Mouse (Mus musculus) hindbrain, postnatal 0 days (tissue): Measurements from ENCODE around the gene Sfpq. TPM values are rescaled to one million over a fixed set of nuclear protein-coding genes. Genes with fewer than 3 reads are reported as not detected.
A peak's percentile ranks its signal among the peaks of the same experiment; 100 is the strongest.
"Not testable (repeated sequence)": the region's sequence is repeated elsewhere in the genome, so short reads cannot be mapped to it uniquely, and the experiment has no call there.

Experiments
- ATAC-seq: fragments of 200-750 bp; cut with Nextera tagmentation; 2 replicates; pipeline ENCODE4 v1.8.0; 2017; ENCODE audit warnings: mild to moderate bottlenecking, moderate TSS enrichment, moderate library complexity
- DNase-seq: peaks from one replicate; pipeline ENCODE4 v3.0.0-alpha.2; 2015; ENCODE audit warnings: low spot score
- H3K27ac ChIP-seq: fragments of 300-500 bp; sonication (generic); 2 replicates; pipeline ENCODE4 v1.5.1; 2014; ENCODE audit warnings: mild to moderate bottlenecking
- H3K27me3 ChIP-seq: fragments of 300-500 bp; sonication (generic); 2 replicates; pipeline ENCODE4 v1.6.1; 2014; ENCODE audit warnings: low read length, mixed read lengths; ENCODE audit not compliant: insufficient read depth
- H3K36me3 ChIP-seq: fragments of 300-500 bp; sonication (generic); 2 replicates; pipeline ENCODE4 v1.6.1; 2014; ENCODE audit warnings: low read length, mixed read lengths; ENCODE audit not compliant: insufficient read depth
- H3K4me1 ChIP-seq: fragments of 300-500 bp; sonication (generic); 2 replicates; pipeline ENCODE4 v1.6.1; 2014; ENCODE audit warnings: antibody characterized with exemption, low read length, mixed read lengths; ENCODE audit not compliant: insufficient read depth
- H3K4me2 ChIP-seq: fragments of 300-500 bp; sonication (generic); 2 replicates; pipeline ENCODE4 v1.6.1; 2014; ENCODE audit warnings: low read depth, mild to moderate bottlenecking, low read length, moderate library complexity, mixed read lengths
- H3K4me3 ChIP-seq: fragments of 300-500 bp; sonication (generic); 2 replicates; pipeline ENCODE4 v1.5.1; 2014; ENCODE audit warnings: low read length
- H3K9ac ChIP-seq: fragments of 300-500 bp; sonication (generic); replicated peaks from 2 replicates; pipeline ENCODE4 v1.6.1; 2014; ENCODE audit warnings: mild to moderate bottlenecking, low read length, moderate library complexity, mixed read lengths
- H3K9me3 ChIP-seq: fragments of 300-500 bp; sonication (generic); 2 replicates; pipeline ENCODE4 v1.6.1; 2016; ENCODE audit warnings: low read length, mixed read lengths
- CTCF ChIP-seq: IDR thresholded peaks from 2 replicates; pipeline ENCODE4 v1.5.1; 2016; ENCODE audit warnings: antibody characterized with exemption, control low read depth, low read depth
- WGBS: fragments of 180-500 bp; shearing (Covaris S2); extraction: QIAGEN DNeasy Blood & Tissue Kit; methylation state at CpG from one replicate; pipeline ENCODE4 v1.1.7; 2014; 5-methylcytosine and 5-hydroxymethylcytosine counted together
- polyA plus RNA-seq: library from polyadenylated mRNA; unstranded; fragments of >200 nt; fragmentation: Nextera tagmentation; extraction: Ambion mirVana; gene quantifications from 2 replicates; pipeline ENCODE4 v1.2.1, GENCODE M21; 2015
- total RNA-seq: library from RNA; depleted of rRNA; stranded (reverse); fragments of >200 nt; gene quantifications from 2 replicates; pipeline ENCODE4 v1.2.3, GENCODE M21; 2014

Gene Sfpq
- total and polyA plus RNA-seq, 2 experiments from 2014 or later: 63.2 to 132 TPM

GRCm38 (mm10) chr4:126988503-126988902, 32.6 kb upstream of the Sfpq start:
- Histone ChIP-seq H3K36me3 (no peaks in the 10 kb centered on the region), H3K27me3 (no peaks in the 10 kb centered on the region), H3K4me3 (no peak overlapping the region), H3K27ac (no peak overlapping the region), H3K9me3 (no peaks in the 10 kb centered on the region), H3K4me1 (no peaks in the 10 kb centered on the region), H3K9ac (no peak overlapping the region), H3K4me2 (no peak overlapping the region)
- 76% methylated on average over 4 of the region's 4 CpGs for WGBS
- ATAC-seq (no peak), DNase-seq (no peak)
- no peak for TF ChIP-seq CTCF

- DNase-seq: no peak
- no peak for ATAC-seq
- no peak for TF ChIP-seq CTCF
These were observed 30.6 kb upstream of the Sfpq start for GRCm38 (mm10) chr4:126990553-126990952.

GRCm38 (mm10) chr4:126992356-126992755, 28.8 kb upstream of the Sfpq start:
- ATAC-seq (no peak), DNase-seq (no peak)
- Histone ChIP-seq H3K27ac (no peak overlapping the region), H3K36me3 (no peaks in the 10 kb centered on the region), H3K9me3 (no peaks in the 10 kb centered on the region), H3K4me1 (no peaks in the 10 kb centered on the region), H3K4me2 (no peak overlapping the region), H3K9ac (no peak overlapping the region), H3K27me3 (no peaks in the 10 kb centered on the region), H3K4me3 (no peak overlapping the region)
- TF ChIP-seq CTCF: peak; percentile 28
- WGBS: 67% methylated on average over 5 of the region's 5 CpGs

More at GRCm38 (mm10) chr4:126990553-126990952, 30.6 kb upstream of the Sfpq start:
- Histone ChIP-seq H3K4me2 (no peak overlapping the region), H3K4me3 (no peak overlapping the region), H3K9ac (no peak overlapping the region), H3K36me3 (no peaks in the 10 kb centered on the region), H3K9me3 (no peaks in the 10 kb centered on the region), H3K4me1 (no peaks in the 10 kb centered on the region), H3K27me3 (no peaks in the 10 kb centered on the region), H3K27ac (no peak overlapping the region)

- not testable (repeated sequence) for H3K4me1 ChIP-seq, H3K27me3 ChIP-seq, DNase-seq, H3K4me2 ChIP-seq, ATAC-seq, H3K9me3 ChIP-seq, H3K9ac ChIP-seq, H3K36me3 ChIP-seq, H3K27ac ChIP-seq, H3K4me3 ChIP-seq
- WGBS: 97% methylated on average over 16 of the region's 16 CpGs
These were observed 21.8 kb upstream of the Sfpq start for GRCm38 (mm10) chr4:126999372-126999771.

GRCm38 (mm10) chr4:127000601-127001105, 20.5 kb upstream of the Sfpq start:
- Histone ChIP-seq H3K9me3 (no peaks in the 10 kb centered on the region), H3K4me3 (no peak overlapping the region), H3K36me3 (no peaks in the 10 kb centered on the region), H3K27me3 (no peaks in the 10 kb centered on the region), H3K27ac (peak overlapping the region; percentile 26; the same call in 1 of the 2 replicates), H3K4me2 (no peak overlapping the region), H3K4me1 (peaks cover 8% of the 10 kb centered on the region), H3K9ac (no peak overlapping the region)
- TF ChIP-seq CTCF: no peak
- DNase-seq (no peak), ATAC-seq (0 out of 2 replicates have a peak, but pooled peaks have one; percentile 18)
- WGBS: 27% methylated on average over 8 of the region's 8 CpGs

DNA sequence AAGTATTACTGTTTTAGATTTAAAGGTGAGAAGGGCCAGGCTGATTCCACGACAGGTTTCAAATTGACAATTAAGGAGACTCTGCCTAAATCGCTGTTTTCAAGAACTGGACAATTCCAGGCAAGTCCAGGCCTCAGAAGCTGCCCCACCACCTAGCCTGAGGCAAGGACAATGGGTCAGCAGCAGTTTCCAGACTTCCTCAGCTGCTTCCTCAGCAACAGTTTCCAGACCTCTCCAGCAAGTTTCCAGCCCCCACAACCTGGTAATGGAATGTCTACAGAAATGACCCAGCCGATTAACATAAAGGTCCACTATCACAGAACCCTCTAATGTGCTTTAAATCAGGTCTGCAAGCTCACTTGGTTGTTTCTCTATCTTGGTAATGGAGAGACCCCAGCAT, 16.7 kb upstream of the Sfpq start:
- Histone ChIP-seq H3K27ac (peak overlapping the region; percentile 77; the same call in 1 of the 2 replicates), H3K27me3 (no peaks in the 10 kb centered on the region), H3K36me3 (no peaks in the 10 kb centered on the region), H3K9ac (peak overlapping the region; percentile 50; the same call in 1 of the 2 replicates), H3K4me3 (no peak overlapping the region), H3K4me2 (no peak overlapping the region), H3K9me3 (no peaks in the 10 kb centered on the region), H3K4me1 (peaks cover 8% of the 10 kb centered on the region)
- 83% methylated on average over 3 of the region's 3 CpGs for WGBS
- no peak for TF ChIP-seq CTCF
- no peak for ATAC-seq
- no peak for DNase-seq

GRCm38 (mm10) chr4:127005113-127005936, 15.8 kb upstream of the Sfpq start:
- Histone ChIP-seq H3K27ac (peak overlapping the region; percentile 77), H3K4me2 (peak overlapping the region; percentile 60), H3K9me3 (no peaks in the 10 kb centered on the region), H3K4me1 (peaks cover 8% of the 10 kb centered on the region), H3K36me3 (no peaks in the 10 kb centered on the region), H3K27me3 (no peaks in the 10 kb centered on the region), H3K4me3 (peak overlapping the region; percentile 30), H3K9ac (peak overlapping the region; percentile 50)
- DNase-seq (peak; percentile 85), ATAC-seq (peak; percentile 92)
- WGBS: 11% methylated on average over 25 of the region's 25 CpGs
- TF ChIP-seq CTCF: no peak
